In the genomic region with DNA sequence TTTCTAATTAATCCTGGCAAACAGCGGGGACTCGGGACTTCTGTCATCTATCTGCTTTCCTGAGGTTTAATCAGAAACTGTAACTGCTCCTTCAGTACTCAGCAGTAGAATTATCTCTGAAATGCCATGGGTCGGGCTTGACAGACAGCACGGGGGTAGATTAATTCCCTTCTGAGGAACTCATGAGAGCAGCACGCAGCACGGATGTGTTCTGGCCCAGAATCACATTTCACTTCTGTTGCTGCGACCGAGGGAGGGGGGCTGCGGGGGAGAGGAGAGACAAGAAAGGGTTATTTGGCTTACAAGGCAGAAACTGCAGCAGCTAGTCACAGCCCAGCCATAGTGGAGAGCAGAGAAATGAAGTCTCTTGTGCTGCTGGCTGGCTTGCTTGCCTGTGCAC, we compare ENCODE assay signal across 8 mouse cellular contexts. TPM values are rescaled to one million over a fixed set of nuclear protein-coding genes. Genes with fewer than 3 reads are reported as not detected.
A peak's percentile ranks its signal among the peaks of the same experiment; 100 is the strongest.
DNase-seq lines count a peak whose midpoint lies in the region; ATAC-seq and TF ChIP-seq lines count a peak whose summit lies in the region.

No protein-coding gene starts in this region.

- H3K9me3 ChIP-seq in stomach, embryonic 15.5 days = no peaks in the 10 kb centered on the region
- no peaks in the 10 kb centered on the region for H3K9me3 ChIP-seq in stomach, postnatal 0 days (ENCODE audit: control insufficient read depth, low read length)
- H3K9me3 ChIP-seq in hindbrain, embryonic 15.5 days = no peaks in the 10 kb centered on the region
- no peaks in the 10 kb centered on the region for H3K9me3 ChIP-seq in liver, embryonic 16.5 days (replicated peaks; ENCODE audit: control insufficient read depth, low read length)

- no peak for TF ChIP-seq EP300 in heart, adult 2 months (IDR thresholded peaks at IDR 0.05; ENCODE audit: insufficient read depth, low read depth, low read length)
- TF ChIP-seq EP300 in stomach, postnatal 0 days (optimal IDR thresholded peaks at IDR 0.05) = no peak

- no peak for DNase-seq in heart, adult 2 months
- no peak for DNase-seq in heart, adult 9 months (ENCODE audit: low spot score in 2 of 2)
- DNase-seq in stomach, postnatal 0 days (ENCODE audit: low spot score) = no peak
- DNase-seq in cerebellum, adult 9-11 months = no peak
- no peak for DNase-seq in gastrocnemius, postnatal 14 days

- H3K27me3 ChIP-seq in heart, adult 2 months (ENCODE audit: control insufficient read depth, insufficient read depth, low read length) = no peaks in the 10 kb centered on the region
- no peaks in the 10 kb centered on the region for H3K27me3 ChIP-seq in stomach, embryonic 15.5 days (replicated peaks)
- no peaks in the 10 kb centered on the region for H3K27me3 ChIP-seq in stomach, postnatal 0 days (ENCODE audit: control insufficient read depth, insufficient read depth, low read length)
- no peaks in the 10 kb centered on the region for H3K27me3 ChIP-seq in hindbrain, embryonic 15.5 days
- H3K27me3 ChIP-seq in liver, embryonic 16.5 days (ENCODE audit: control insufficient read depth, insufficient read depth, low read depth, low read length) = no peaks in the 10 kb centered on the region

- no peaks in the 10 kb centered on the region for H3K36me3 ChIP-seq in heart, adult 2 months (ENCODE audit: control insufficient read depth, insufficient read depth, low read length)
- H3K36me3 ChIP-seq in stomach, embryonic 15.5 days = no peaks in the 10 kb centered on the region
- no peaks in the 10 kb centered on the region for H3K36me3 ChIP-seq in stomach, postnatal 0 days (ENCODE audit: control insufficient read depth, insufficient read depth, low read length)
- no peaks in the 10 kb centered on the region for H3K36me3 ChIP-seq in hindbrain, embryonic 15.5 days
- no peaks in the 10 kb centered on the region for H3K36me3 ChIP-seq in liver, embryonic 16.5 days (ENCODE audit: control insufficient read depth, insufficient read depth)

- no peak for TF ChIP-seq CTCF in heart, adult 2 months (IDR thresholded peaks at IDR 0.05)
- TF ChIP-seq CTCF in stomach, postnatal 0 days (IDR thresholded peaks at IDR 0.05; ENCODE audit: low read depth) = no peak

- 0 out of 2 replicates have a peak overlapping the region, but pooled peaks have one; percentile 8 for H3K9ac ChIP-seq in heart, adult 2 months (ENCODE audit: low read depth, low read length)
- no peak overlapping the region for H3K9ac ChIP-seq in stomach, embryonic 15.5 days
- no peak overlapping the region for H3K9ac ChIP-seq in stomach, postnatal 0 days (ENCODE audit: low read length)
- H3K9ac ChIP-seq in hindbrain, embryonic 15.5 days = no peak overlapping the region
- H3K9ac ChIP-seq in liver, embryonic 16.5 days (ENCODE audit: low read depth, low read length) = 0 out of 2 replicates have a peak overlapping the region, but pooled peaks have one; percentile 30

- H3K27ac ChIP-seq in heart, adult 2 months = no peak overlapping the region
- no peak overlapping the region for H3K27ac ChIP-seq in stomach, embryonic 15.5 days
- H3K27ac ChIP-seq in stomach, postnatal 0 days (replicated peaks) = no peak overlapping the region
- H3K27ac ChIP-seq in hindbrain, embryonic 15.5 days (replicated peaks) = peak overlapping the region; percentile 69
- peak overlapping the region; percentile 41 for H3K27ac ChIP-seq in liver, embryonic 16.5 days (ENCODE audit: low read length)

- H3K4me3 ChIP-seq in heart, adult 2 months = no peak overlapping the region
- no peak overlapping the region for H3K4me3 ChIP-seq in stomach, embryonic 15.5 days (replicated peaks)
- no peak overlapping the region for H3K4me3 ChIP-seq in stomach, postnatal 0 days (ENCODE audit: low read depth, low read length)
- H3K4me3 ChIP-seq in hindbrain, embryonic 15.5 days = no peak overlapping the region
- no peak overlapping the region for H3K4me3 ChIP-seq in liver, embryonic 16.5 days (ENCODE audit: low read depth, low read length)

- H3K4me1 ChIP-seq in heart, adult 2 months (ENCODE audit: control insufficient read depth, insufficient read depth, low read length) = peaks cover 6% of the 10 kb centered on the region
- H3K4me1 ChIP-seq in stomach, embryonic 15.5 days = peaks cover 4% of the 10 kb centered on the region; the same call in 1 of the 2 replicates
- 0 out of 2 replicates have a peak, but pooled peaks cover 2% of the 10 kb centered on the region for H3K4me1 ChIP-seq in stomach, postnatal 0 days (replicated peaks; ENCODE audit: control insufficient read depth, insufficient read depth)
- H3K4me1 ChIP-seq in hindbrain, embryonic 15.5 days (replicated peaks) = peaks cover 16% of the 10 kb centered on the region
- peaks cover 27% of the 10 kb centered on the region for H3K4me1 ChIP-seq in liver, embryonic 16.5 days (ENCODE audit: control insufficient read depth, low read depth, low read length)

- no peaks in the 10 kb centered on the region for H3K79me2 ChIP-seq in heart, adult 2 months (replicated peaks; ENCODE audit: control insufficient read depth, insufficient read depth, low read length)

- WGBS in heart, adult 2 months = 27% methylated on average over 9 of the region's 9 CpGs
- WGBS in stomach, embryonic 15.5 days = 27% methylated on average over 9 of the region's 9 CpGs
- 37% methylated on average over 9 of the region's 9 CpGs for WGBS in stomach, postnatal 0 days
- WGBS in hindbrain, embryonic 15.5 days = 25% methylated on average over 9 of the region's 9 CpGs
- 11% methylated on average over 9 of the region's 9 CpGs for WGBS in liver, embryonic 16.5 days (ENCODE audit: insufficient replicate concordance)

- TF ChIP-seq POLR2A in heart, adult 2 months (IDR thresholded peaks at IDR 0.05; ENCODE audit: insufficient read depth, low read depth, low read length) = no peak

- intact Hi-C loops in heart, adult 2 months (cut with DNase I) = no loop called here
- intact Hi-C loops in gastrocnemius, postnatal 14 days (cut with DNase I; ENCODE audit: low total_unique reads) = loop anchor here (5.0 kb wide), 1 partner anchor 716 kb away; the partner anchor contains the start of gene Nptxr

- no peak for ATAC-seq in stomach, embryonic 15.5 days (ENCODE audit: insufficient read depth, low FRiP score, low read depth)
- ATAC-seq in stomach, postnatal 0 days (ENCODE audit: low FRiP score, low TSS enrichment) = no peak; the same call in 1 of the 2 replicates
- ATAC-seq in hindbrain, embryonic 15.5 days (ENCODE audit: low FRiP score, low read depth) = peak; percentile 59; the same call in 1 of the 2 replicates
- ATAC-seq in liver, embryonic 16.5 days (ENCODE audit: low read depth) = peak; percentile 81

- H3K4me2 ChIP-seq in stomach, embryonic 15.5 days = peak overlapping the region; percentile 17; the same call in 1 of the 2 replicates
- no peak overlapping the region for H3K4me2 ChIP-seq in stomach, postnatal 0 days (replicated peaks; ENCODE audit: low read depth)
- peak overlapping the region; percentile 13; the same call in 1 of the 2 replicates for H3K4me2 ChIP-seq in hindbrain, embryonic 15.5 days
- H3K4me2 ChIP-seq in liver, embryonic 16.5 days (ENCODE audit: low read depth, low read length) = peak overlapping the region; percentile 38

RNA-seq across cellular contexts. Expression of gene Enthd1, which starts 47.0 kb away (rescaled TPM):
- not detected for total RNA-seq in heart, adult 2 months (2021)
- polyA plus RNA-seq in heart, adult 2 months (2012; rRNA removed) = not detected in 2 replicates
- not detected in 2 replicates for polyA plus RNA-seq in stomach, embryonic 15.5 days (2015; fragmentation: Nextera tagmentation; extraction: Ambion mirVana)
- not detected in 2 replicates for polyA plus RNA-seq in stomach, postnatal 0 days (2015; fragmentation: Nextera tagmentation; extraction: Ambion mirVana)
- not detected in 2 replicates for polyA plus RNA-seq in hindbrain, embryonic 15.5 days (2015; fragmentation: Nextera tagmentation; extraction: Ambion mirVana)
- polyA plus RNA-seq in liver, embryonic 16.5 days (2015; fragmentation: Nextera tagmentation; extraction: Ambion mirVana) = not detected in 2 replicates
- not detected for total RNA-seq in gastrocnemius, postnatal 14 days (2021)

RNA-seq across cellular contexts. Expression of gene Grap2, which starts 54.4 kb away (rescaled TPM):
- total RNA-seq in heart, adult 2 months (2021) = 1 to 10 TPM in 1 of 2 experiments, under 1 TPM in 1; 0.47 to 1.6 TPM
- polyA plus RNA-seq in heart, adult 2 months (2012; rRNA removed) = 0.64 and 1.3 TPM in 2 replicates
- 0.83 and 1.3 TPM in 2 replicates for polyA plus RNA-seq in stomach, embryonic 15.5 days (2015; fragmentation: Nextera tagmentation; extraction: Ambion mirVana)
- 0.15 and 0.22 TPM in 2 replicates for polyA plus RNA-seq in stomach, postnatal 0 days (2015; fragmentation: Nextera tagmentation; extraction: Ambion mirVana)
- polyA plus RNA-seq in hindbrain, embryonic 15.5 days (2015; fragmentation: Nextera tagmentation; extraction: Ambion mirVana) = 0.25 and 0.30 TPM in 2 replicates
- 12.7 and 14.0 TPM in 2 replicates for polyA plus RNA-seq in liver, embryonic 16.5 days (2015; fragmentation: Nextera tagmentation; extraction: Ambion mirVana)
- under 1 TPM; 0.06 to 0.31 TPM for total RNA-seq in gastrocnemius, postnatal 14 days (2021)

Comparison
In these comparisons a context has a peak if more than half of its experiments do, and no peak if none do; other contexts are left out.
1. H3K27ac ChIP-seq: peak in hindbrain, embryonic 15.5 days (single experiment) and liver, embryonic 16.5 days (single experiment); none in heart, adult 2 months (single experiment), stomach, embryonic 15.5 days (single experiment) and stomach, postnatal 0 days (single experiment).
2. H3K9ac ChIP-seq: peak in heart, adult 2 months (single experiment) and liver, embryonic 16.5 days (single experiment); none in stomach, embryonic 15.5 days (single experiment), stomach, postnatal 0 days (single experiment) and hindbrain, embryonic 15.5 days (single experiment).
3. ATAC-seq: peak in hindbrain, embryonic 15.5 days (single experiment) and liver, embryonic 16.5 days (single experiment); none in stomach, embryonic 15.5 days (single experiment) and stomach, postnatal 0 days (single experiment).